Comparison of ENCODE assay signal across 20 mouse cellular contexts in genomic region chr7:82327881-82328280, GRCm38 (mm10). TPM values are rescaled to one million over a fixed set of nuclear protein-coding genes. Genes with fewer than 3 reads are reported as not detected.
"Had no signal": no experiment of that assay in that cellular context is flagged by ENCODE, and none has a peak within 500 bp of the region (broad histone marks: within the 10 kb centered on the region; RNA-seq: fewer than 3 reads in every experiment).

No protein-coding gene starts in this region.

- H3K27ac ChIP-seq: kidney, postnatal 0 days; layer of hippocampus, adult 2 months; limb, embryonic 12.5 days; limb, embryonic 15.5 days; liver, embryonic 14.5 days; macrophage; midbrain, embryonic 12.5 days; midbrain, embryonic 15.5 days; neural tube, embryonic 12.5 days; neural tube, embryonic 15.5 days had no signal

- H3K27me3 ChIP-seq: limb, embryonic 12.5 days; midbrain, embryonic 12.5 days; midbrain, embryonic 15.5 days; neural tube, embryonic 12.5 days; neural tube, embryonic 15.5 days had no signal

- H3K4me3 ChIP-seq: layer of hippocampus, adult 2 months; limb, embryonic 12.5 days; limb, embryonic 15.5 days; midbrain, embryonic 12.5 days; midbrain, embryonic 15.5 days; neural tube, embryonic 12.5 days; neural tube, embryonic 15.5 days had no signal

- H3K9me3 ChIP-seq: limb, embryonic 12.5 days; limb, embryonic 15.5 days; midbrain, embryonic 12.5 days; midbrain, embryonic 15.5 days; neural tube, embryonic 12.5 days; neural tube, embryonic 15.5 days had no signal

- H3K4me1 ChIP-seq: midbrain, embryonic 12.5 days; midbrain, embryonic 15.5 days; neural tube, embryonic 12.5 days; neural tube, embryonic 15.5 days had no signal

- DNase-seq: kidney, postnatal 25 days; layer of hippocampus, adult 9-11 months; liver, postnatal 0 days; lung, embryonic 14.5 days; right cerebral cortex, adult 18-20 months; right cerebral cortex, postnatal 14 days; right cerebral cortex, postnatal 4 days; thymus, adult 2 months; thymus, postnatal 14 days; thymus, postnatal 4 days had no signal

- H3K36me3 ChIP-seq: limb, embryonic 12.5 days; limb, embryonic 15.5 days; midbrain, embryonic 12.5 days; midbrain, embryonic 15.5 days; neural tube, embryonic 12.5 days; neural tube, embryonic 15.5 days had no signal

RNA-seq across cellular contexts. Expression of gene Adamtsl3, which starts 7.6 kb away (rescaled TPM):
- polyA plus RNA-seq: macrophage had no signal
